Mouse (Mus musculus): ENCODE data around the gene Nwd2. TPM values are rescaled to one million over a fixed set of nuclear protein-coding genes. Genes with fewer than 3 reads are reported as not detected.

The Nwd2 gene
- not detected in 2 replicates for polyA plus RNA-seq (2012)

GRCm38 (mm10) chr5:63649070-63649532 is at the start of gene Nwd2:
Gene Nwd2, plus strand, starts transcription at chr5:63649102.

GRCm38 (mm10) chr5:63811819-63812508 is 163.1 kb downstream of the Nwd2 start, which contains the start of gene 0610040J01Rik:
Gene 0610040J01Rik, plus strand, starts transcription at chr5:63812363.

Other genes with a start within 250 kb of the Nwd2 start
- gene 0610040J01Rik, start 163.3 kb downstream of the Nwd2 start, polyA plus RNA-seq (2012) = 5.1 and 11.0 TPM in 2 replicates

Data from megakaryocyte-erythroid progenitor cell, adult 5 weeks (primary cell).